Mouse (Mus musculus) CH12.LX (cell line): ENCODE measurements around the gene Lsm5. TPM values are rescaled to one million over a fixed set of nuclear protein-coding genes. Genes with fewer than 3 reads are reported as not detected.

Experiments
- DNase-seq: peaks from one replicate; pipeline ENCODE4 v3.0.0-alpha.2; 2013; ENCODE audit errors: extremely low read depth
- H3K27ac ChIP-seq: 2 replicates; pipeline ENCODE4 v1.5.1; 2012; ENCODE audit warnings: low read depth, mild to moderate bottlenecking, control low read depth, moderate library complexity; ENCODE audit not compliant: insufficient read depth
- H3K27me3 ChIP-seq: replicated peaks from 2 replicates; pipeline ENCODE3; 2012; ENCODE audit warnings: inconsistent platforms
- H3K36me3 ChIP-seq, 2 experiments: replicated peaks in 1 of 2; 2 replicates each; pipeline versions ENCODE3 to v1.6.1; 2012; ENCODE audit warnings: inconsistent platforms in 1 of 2, low read length in 1 of 2, mild to moderate bottlenecking in 1 of 2, mixed read lengths in 1 of 2, moderate library complexity in 1 of 2; ENCODE audit not compliant: control insufficient read depth in 1 of 2, insufficient read depth in 1 of 2
- H3K4me1 ChIP-seq, 2 experiments: 2 replicates each; pipeline ENCODE4 v1.6.1; 2012; ENCODE audit warnings: inconsistent platforms in 1 of 2, moderate library complexity in 1 of 2; ENCODE audit not compliant: insufficient read depth in 2 of 2, control insufficient read depth in 1 of 2
- H3K4me2 ChIP-seq: 2 replicates; pipeline ENCODE4 v1.6.1; 2012; ENCODE audit warnings: low read depth, mild to moderate bottlenecking, control low read depth; ENCODE audit not compliant: poor library complexity, insufficient read depth, severe bottlenecking
- H3K4me3 ChIP-seq, 3 experiments: fragments of 150-350 bp in 1 of 3; sonication (generic) in 1 of 3; replicated peaks in 1 of 3; 2 replicates each; pipeline versions ENCODE3 to v1.5.1; 2011 to 2012; ENCODE audit warnings: low read depth in 2 of 3, low read length in 2 of 3, mild to moderate bottlenecking in 2 of 3, moderate library complexity in 2 of 3, control low read depth in 1 of 3, improper control_type of control experiment in 1 of 3, inconsistent platforms in 1 of 3, mixed read lengths in 1 of 3; ENCODE audit not compliant: poor library complexity in 1 of 3
- H3K79me2 ChIP-seq: replicated peaks from 2 replicates; pipeline ENCODE4 v1.6.1; 2012; ENCODE audit warnings: mild to moderate bottlenecking, moderate library complexity; ENCODE audit not compliant: control insufficient read depth, poor library complexity, insufficient read depth, severe bottlenecking; ENCODE audit errors: extremely low read depth
- H3K9ac ChIP-seq: 2 replicates; pipeline ENCODE4 v1.6.1; 2012; ENCODE audit warnings: low read depth, mild to moderate bottlenecking, control low read depth, moderate library complexity; ENCODE audit not compliant: insufficient read depth
- H3K9me3 ChIP-seq: replicated peaks from 2 replicates; pipeline ENCODE3; 2012; ENCODE audit warnings: low read length, inconsistent platforms, mixed read lengths
- BHLHE40 ChIP-seq: IDR thresholded peaks from 2 replicates; pipeline ENCODE4 v1.6.1; 2011; ENCODE audit warnings: mild to moderate bottlenecking, low read depth, low read length, improper control_type of control experiment
- CHD1 ChIP-seq: IDR thresholded peaks from 2 replicates; pipeline ENCODE4 v1.6.1; 2012; ENCODE audit warnings: low read depth, low read length, improper control_type of control experiment, inconsistent platforms
- CTCF ChIP-seq, 2 experiments: IDR thresholded peaks in 1 of 2; conservative IDR thresholded peaks in 1 of 2; 2 replicates each; pipeline ENCODE4 v1.5.1; 2011 to 2012; ENCODE audit warnings: low read depth in 2 of 2, low read length in 2 of 2, improper control_type of control experiment in 1 of 2, inconsistent platforms in 1 of 2, mild to moderate bottlenecking in 1 of 2, moderate library complexity in 1 of 2
- E2F4 ChIP-seq: IDR thresholded peaks from 2 replicates; pipeline ENCODE4 v1.6.1; 2011; ENCODE audit warnings: low read depth, low read length, improper control_type of control experiment; ENCODE audit not compliant: insufficient replicate concordance
- ELF1 ChIP-seq: IDR thresholded peaks from 2 replicates; pipeline ENCODE4 v1.6.1; 2014; ENCODE audit warnings: low read depth, mild to moderate bottlenecking, inconsistent platforms, low read length, improper control_type of control experiment
- EP300 ChIP-seq: IDR thresholded peaks from 2 replicates; pipeline ENCODE4 v1.6.1; 2011; ENCODE audit warnings: low read length, improper control_type of control experiment
- JUN ChIP-seq: IDR thresholded peaks from 2 replicates; pipeline ENCODE4 v1.6.1; 2011; ENCODE audit warnings: low read depth, mild to moderate bottlenecking, low read length, improper control_type of control experiment, moderate library complexity; ENCODE audit not compliant: insufficient read depth
- JUND ChIP-seq: conservative IDR thresholded peaks from 2 replicates; pipeline ENCODE4 v1.6.1; 2011; ENCODE audit warnings: low read depth, low read length, improper control_type of control experiment
- KAT2A ChIP-seq: IDR thresholded peaks from 2 replicates; pipeline ENCODE4 v1.6.1; 2012; ENCODE audit warnings: low read length, improper control_type of control experiment, inconsistent platforms; ENCODE audit not compliant: insufficient replicate concordance
- MAFK ChIP-seq: IDR thresholded peaks from 2 replicates; pipeline ENCODE4 v1.6.1; 2011; ENCODE audit warnings: low read length, improper control_type of control experiment; ENCODE audit not compliant: insufficient replicate concordance
- MAX ChIP-seq: IDR thresholded peaks from 2 replicates; pipeline ENCODE4 v1.6.1; 2011; ENCODE audit warnings: low read length, improper control_type of control experiment
- MEF2A ChIP-seq: IDR thresholded peaks from 2 replicates; pipeline ENCODE4 v1.6.1; 2014; ENCODE audit warnings: low read depth, mild to moderate bottlenecking, inconsistent platforms, low read length, improper control_type of control experiment, borderline replicate concordance
- MXI1 ChIP-seq: IDR thresholded peaks from 2 replicates; pipeline ENCODE4 v1.6.1; 2011; ENCODE audit warnings: mild to moderate bottlenecking, low read depth, low read length, improper control_type of control experiment
- POLR2A ChIP-seq: IDR thresholded peaks from 2 replicates; pipeline ENCODE4 v1.6.1; 2011; ENCODE audit warnings: low read depth, mild to moderate bottlenecking, improper control_type of control experiment, low read length
- RAD21 ChIP-seq: IDR thresholded peaks from 2 replicates; pipeline ENCODE4 v1.6.1; 2011; ENCODE audit warnings: low read depth, mild to moderate bottlenecking, low read length, improper control_type of control experiment, moderate library complexity
- RCOR1 ChIP-seq: conservative IDR thresholded peaks from 2 replicates; pipeline ENCODE4 v1.6.1; 2012; ENCODE audit warnings: low read depth, mild to moderate bottlenecking, inconsistent platforms, low read length, improper control_type of control experiment
- SIN3A ChIP-seq: IDR thresholded peaks from 2 replicates; pipeline ENCODE4 v1.6.1; 2012; ENCODE audit warnings: low read length, improper control_type of control experiment, inconsistent platforms
- SMC3 ChIP-seq: IDR thresholded peaks from 2 replicates; pipeline ENCODE4 v1.6.1; 2011; ENCODE audit warnings: low read depth, low read length, improper control_type of control experiment
- TBP ChIP-seq: conservative IDR thresholded peaks from 2 replicates; pipeline ENCODE4 v1.6.1; 2011; ENCODE audit warnings: low read depth, low read length, improper control_type of control experiment
- TCF12 ChIP-seq: IDR thresholded peaks from 2 replicates; pipeline ENCODE4 v1.6.1; 2014; ENCODE audit warnings: low read depth, mild to moderate bottlenecking, inconsistent platforms, low read length, improper control_type of control experiment
- UBTF ChIP-seq: IDR thresholded peaks from 2 replicates; pipeline ENCODE4 v1.6.1; 2012; ENCODE audit warnings: low read depth, mild to moderate bottlenecking, inconsistent platforms, low read length, improper control_type of control experiment, moderate library complexity
- USF2 ChIP-seq: conservative IDR thresholded peaks from 2 replicates; pipeline ENCODE4 v1.6.1; 2011; ENCODE audit warnings: low read depth, low read length, improper control_type of control experiment
- ZKSCAN1 ChIP-seq: IDR thresholded peaks from 2 replicates; pipeline ENCODE4 v1.6.1; 2012; ENCODE audit warnings: low read depth, inconsistent platforms, low read length, improper control_type of control experiment, borderline replicate concordance
- ZMIZ1 ChIP-seq: IDR thresholded peaks from 2 replicates; pipeline ENCODE4 v1.6.1; 2012; ENCODE audit warnings: low read depth, mild to moderate bottlenecking, inconsistent platforms, low read length, improper control_type of control experiment
- ZNF384 ChIP-seq: IDR thresholded peaks from 2 replicates; pipeline ENCODE4 v1.6.1; 2012; ENCODE audit warnings: low read depth, low read length, improper control_type of control experiment, inconsistent platforms
- dilution Hi-C: fragments of 300-500 bp; cut with MboI; formaldehyde crosslinking; loops from 2 replicates; pipeline ENCODE4 v1.14.3; 2020; ENCODE audit warnings: low sequenced_read_pairs; ENCODE audit not compliant: extremely low pct_unique_long_range_greater_than_20kb, extremely low pct_ligation_motif_present
- in situ Hi-C: fragments of 300-500 bp; cut with MboI; formaldehyde crosslinking; loops from 3 replicates; pipeline ENCODE4 v1.14.3; 2019; ENCODE audit warnings: low sequenced_read_pairs, low pct_ligation_motif_present, low pct_unique_long_range_greater_than_20kb, mixed read lengths
- polyA plus RNA-seq: library from polyadenylated mRNA; unstranded; fragments of >175 nt; gene quantifications from 2 replicates; pipeline ENCODE4 v1.2.1, GENCODE M21; 2012; ENCODE audit warnings: low read depth; ENCODE audit not compliant: insufficient read length
- total RNA-seq, 2 experiments: library from RNA; depleted of rRNA; stranded (reverse); fragments of 300-350 nt in 1 of 2; fragments of >200 nt in 1 of 2; gene quantifications; 2 replicates each; pipeline ENCODE4 v1.2.3; 2012 to 2014

Lsm5 gene
- total and polyA plus RNA-seq, 3 experiments = 89.3 to 298 (median 98.9) TPM

- Histone ChIP-seq H3K27me3 (no peaks in the 10 kb centered on the region), H3K4me1 (peaks cover 0 to 10% of the 10 kb centered on the region in 2 experiments; a peak in 2 of 4 replicates), H3K9me3 (no peaks in the 10 kb centered on the region), H3K79me2 (no peaks in the 10 kb centered on the region), H3K36me3 (peaks cover 28 to 58% of the 10 kb centered on the region in 2 experiments), H3K27ac (no peak overlapping the region)
- no peak for TF ChIP-seq JUND
- TF ChIP-seq ELF1 = no peak
- no peak for TF ChIP-seq E2F4
- TF ChIP-seq TCF12 = no peak
- TF ChIP-seq JUN = no peak
- no peak for TF ChIP-seq ZNF384
- TF ChIP-seq MEF2A = no peak
- TF ChIP-seq RAD21 = no peak
- TF ChIP-seq SIN3A = no peak
- TF ChIP-seq KAT2A = no peak
- TF ChIP-seq CHD1 = no peak
- no peak for TF ChIP-seq RCOR1
- no peak for TF ChIP-seq POLR2A
- TF ChIP-seq, all 38 proteins: peak for 0
- no peak for DNase-seq
- no peak overlapping the region for H3K4me2 ChIP-seq
- in situ Hi-C loops = no loop called here
- no peak overlapping the region for H3K4me3 ChIP-seq
- no peak overlapping the region for H3K9ac ChIP-seq
- dilution Hi-C loops = no loop called here
Observed at GRCm38 (mm10) chr6:56753719-56754118, 49.2 kb upstream of the Lsm5 start.

- Histone ChIP-seq H3K4me1 (no peaks in the 10 kb centered on the region), H3K4me3 (no peak overlapping the region), H3K79me2 (no peaks in the 10 kb centered on the region), H3K27me3 (no peaks in the 10 kb centered on the region), H3K9me3 (no peaks in the 10 kb centered on the region), H3K9ac (no peak overlapping the region), H3K36me3 (peaks cover 15 to 31% of the 10 kb centered on the region in 2 experiments), H3K27ac (no peak overlapping the region), H3K4me2 (no peak overlapping the region)
- dilution Hi-C loops = no loop called here
- TF ChIP-seq MXI1 = no peak
- TF ChIP-seq ZKSCAN1 = no peak
- TF ChIP-seq ZMIZ1 = no peak
- no peak for TF ChIP-seq EP300
- TF ChIP-seq ELF1 = no peak
- TF ChIP-seq MEF2A = no peak
- TF ChIP-seq SMC3 = no peak
- TF ChIP-seq CTCF (conservative IDR thresholded peaks at IDR 0.05 in 1 of 2, IDR thresholded peaks at IDR 0.05 in 1 of 2; ENCODE audit: low read depth in 2 of 2, low read length in 2 of 2) = no peak
- TF ChIP-seq BHLHE40 = no peak
- no peak for TF ChIP-seq MAFK
- TF ChIP-seq TCF12 = no peak
- TF ChIP-seq UBTF = no peak
- no peak for TF ChIP-seq RAD21
- TF ChIP-seq CHD1 = no peak
- no peak for TF ChIP-seq RCOR1
- no peak for TF ChIP-seq TBP
- TF ChIP-seq USF2 = no peak
- no peak for TF ChIP-seq KAT2A
- TF ChIP-seq MAX = no peak
- no peak for TF ChIP-seq JUN
- DNase-seq = no peak
- in situ Hi-C loops = no loop called here
Observed at GRCm38 (mm10) chr6:56745950-56746543, 41.5 kb upstream of the Lsm5 start.
